Mouse (Mus musculus) urinary bladder, postnatal 10 days (tissue): ENCODE data around the gene Plvap.

ENCODE experiments used
- DNase-seq: peaks from one replicate; pipeline ENCODE4 v3.0.0; 2022; ENCODE audit warnings: low spot score

Plvap gene

DNA sequence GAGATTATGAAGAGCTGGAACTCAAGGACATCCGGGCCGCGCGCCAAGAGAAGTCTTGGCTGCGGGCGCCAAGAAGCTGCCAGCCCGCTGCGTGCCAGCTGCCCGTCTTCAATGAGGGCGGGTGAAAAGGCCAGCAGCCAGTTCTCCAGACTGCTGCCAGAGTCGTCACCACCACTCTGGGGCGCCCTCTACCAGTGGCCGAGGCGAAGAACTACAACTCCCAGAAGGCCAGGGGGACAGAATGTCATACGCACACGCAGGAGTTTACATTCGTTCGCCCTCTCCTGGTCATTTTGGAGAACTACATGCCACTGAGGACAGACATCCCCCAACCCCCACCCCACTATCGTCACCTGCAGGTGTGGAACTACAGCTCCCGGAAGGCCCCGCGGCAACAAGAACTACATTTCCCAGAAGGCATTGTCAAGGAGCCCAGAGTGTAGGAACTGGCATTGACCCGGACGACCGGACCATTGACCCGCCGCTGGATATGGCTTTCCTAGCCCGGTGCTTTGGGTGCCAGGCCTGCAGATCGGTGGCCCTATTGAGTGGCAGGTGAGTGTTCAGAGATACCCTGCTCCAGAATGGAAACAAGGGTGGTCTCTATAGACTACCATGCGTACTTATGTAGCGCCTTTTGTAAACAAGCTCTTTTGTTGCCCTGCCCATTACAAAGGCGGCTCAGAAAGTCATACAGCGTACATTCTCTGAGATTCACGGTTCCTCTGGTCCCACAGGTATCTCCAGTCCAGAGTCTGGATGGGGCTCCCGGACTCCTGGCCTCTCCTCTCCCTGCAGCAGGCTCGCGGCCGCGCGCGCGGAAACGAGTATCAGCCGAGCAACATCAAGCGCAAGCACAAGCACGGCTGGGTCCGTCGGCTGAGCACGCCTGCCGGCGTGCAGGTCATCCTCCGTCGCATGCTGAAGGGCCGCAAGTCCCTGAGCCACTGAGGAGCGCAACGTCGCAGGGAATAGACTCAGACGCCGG lies 46.7 kb downstream of the Plvap start, which contains the start of gene Mrpl34:
TSS of gene Mrpl34 (plus strand) at position 447 of the 988 bp plus-strand sequence.
- peak; percentile 92 for DNase-seq

DNA sequence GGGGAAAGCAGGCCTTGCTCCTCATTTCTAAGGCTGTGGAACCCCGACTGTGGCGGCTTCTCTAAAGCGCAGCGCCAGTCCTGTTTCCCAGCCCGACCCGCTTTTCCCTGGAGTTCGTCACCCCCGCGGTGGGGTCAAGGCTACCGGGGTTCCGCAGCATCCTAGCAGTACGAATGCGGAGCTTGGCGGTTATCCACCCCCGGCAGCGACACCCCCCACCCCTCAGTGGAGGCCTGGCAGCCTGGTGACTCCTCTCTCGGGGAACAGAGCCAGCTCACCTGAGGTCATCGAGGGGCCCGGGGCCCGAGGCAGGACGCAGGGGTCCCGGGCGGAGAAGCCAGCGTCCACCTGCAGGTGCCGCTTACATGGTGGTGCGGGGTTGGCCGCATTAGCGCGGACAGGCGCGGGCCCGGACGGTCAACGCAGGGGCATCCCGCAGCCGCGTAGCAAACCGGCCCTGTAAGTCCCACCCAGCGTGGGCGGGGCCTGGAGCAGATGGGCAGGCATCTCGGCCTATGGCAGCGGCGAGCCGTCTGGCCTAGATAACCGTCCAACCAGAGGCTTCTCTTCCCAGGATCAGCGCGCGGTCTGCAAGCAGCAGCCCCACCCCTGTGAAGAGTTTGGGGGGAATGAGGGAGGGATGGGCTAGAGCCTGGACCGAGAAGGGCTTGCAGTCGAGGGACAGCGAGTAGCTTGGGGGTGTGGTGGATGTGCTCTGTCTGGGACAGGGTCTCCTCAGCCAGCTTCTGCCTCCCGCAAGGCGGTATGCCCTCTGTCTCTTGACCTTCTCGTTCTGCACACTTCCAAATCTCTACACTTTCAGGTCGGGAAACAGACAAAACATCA lies 48.1 kb downstream of the Plvap start, which contains the start of gene Abhd8:
TSS of gene Abhd8 (minus strand) at position 468 of the 846 bp plus-strand sequence.
- peak; percentile 89 for DNase-seq

- no peak for DNase-seq
Observed at GRCm38 (mm10) chr8:71462786-71463185, 48.8 kb downstream of the Plvap start.

- no peak for DNase-seq
Observed at GRCm38 (mm10) chr8:71462191-71462590, 49.4 kb downstream of the Plvap start.

DNA sequence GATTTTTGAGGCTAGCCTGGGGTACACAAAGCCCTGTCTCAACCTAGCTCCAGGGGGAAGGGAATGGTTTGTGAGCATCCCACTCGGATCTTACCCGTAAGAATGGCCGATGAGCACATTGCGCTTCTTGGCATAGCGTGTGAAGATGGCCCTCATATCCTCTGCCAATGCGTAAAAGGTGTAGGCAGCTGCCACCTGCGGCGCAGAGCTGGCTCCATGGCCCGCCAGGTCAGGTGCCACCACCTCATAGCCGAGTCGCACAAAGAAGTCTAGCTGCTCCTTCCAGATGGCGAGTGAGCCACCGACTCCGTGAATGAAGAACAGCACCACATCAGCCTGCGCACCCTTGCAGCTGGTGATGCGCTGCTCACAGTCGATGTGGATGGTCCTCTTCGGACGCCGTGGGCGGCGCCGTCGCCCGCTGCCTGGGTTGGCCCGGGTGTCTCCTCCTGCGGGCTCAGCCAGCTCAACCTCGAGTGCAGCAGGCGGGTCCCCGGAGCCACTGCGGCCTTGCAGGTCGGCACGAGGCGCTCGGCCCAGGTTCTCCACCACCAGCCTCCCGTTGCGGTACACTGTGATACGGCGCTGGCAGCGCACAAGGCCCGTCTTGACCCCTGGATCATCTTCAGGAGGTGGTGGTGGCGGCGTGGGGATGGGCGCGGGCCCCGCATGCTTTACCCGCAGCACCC lies 50.3 kb downstream of the Plvap start:
- DNase-seq = no peak

- peak; percentile 4 for DNase-seq
Observed at GRCm38 (mm10) chr8:71460716-71461115, 50.8 kb downstream of the Plvap start.

DNA sequence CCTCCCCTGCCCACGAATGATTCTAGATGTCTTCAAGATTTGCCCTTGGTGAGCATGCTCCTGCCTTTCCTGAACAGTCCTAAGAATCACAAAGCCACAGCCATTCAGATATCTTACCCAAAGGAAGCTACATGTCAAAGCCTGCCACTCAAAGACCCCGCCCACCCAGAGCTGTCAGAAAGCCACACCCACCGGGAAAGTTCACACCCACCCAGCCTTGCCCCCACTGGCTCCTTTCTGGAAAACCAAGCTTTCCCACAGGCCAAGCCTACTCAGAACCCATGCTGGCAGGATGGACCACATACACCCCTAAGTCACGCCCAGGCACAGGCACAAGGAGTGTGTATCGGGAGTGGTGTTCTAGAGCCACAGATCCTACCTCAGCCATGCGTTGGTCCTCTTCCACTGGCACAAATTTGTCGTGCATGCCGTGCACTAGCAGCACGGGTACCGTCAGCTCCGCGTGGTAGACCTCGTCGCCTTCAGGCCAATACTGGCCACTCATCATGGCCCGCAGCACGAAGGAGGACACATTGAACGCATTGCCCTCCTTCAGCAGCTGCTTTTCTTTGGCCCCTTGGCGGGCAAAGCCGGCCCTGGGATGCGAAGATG lies 53.8 kb downstream of the Plvap start:
- no peak for DNase-seq

DNA sequence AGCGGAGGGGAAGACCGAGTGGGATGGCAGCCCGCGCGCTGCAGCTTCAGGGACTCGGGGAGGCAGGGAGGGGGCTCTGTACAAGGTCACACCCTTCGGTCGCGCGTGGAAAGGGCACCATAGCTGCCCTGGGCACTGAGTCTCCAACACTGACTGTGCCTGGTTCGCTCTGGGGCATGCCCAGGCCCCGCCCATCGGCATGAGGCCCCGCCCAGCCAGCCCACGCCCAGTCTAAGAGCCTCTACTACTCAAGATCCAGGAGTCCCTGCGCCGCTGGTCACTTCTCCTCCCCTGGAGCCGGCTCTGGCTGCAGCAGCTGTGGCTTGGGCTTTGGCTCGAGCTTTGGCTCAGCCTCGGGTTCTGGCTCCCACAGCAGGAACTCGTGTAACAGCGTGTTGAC lies 54.6 kb downstream of the Plvap start:
- no peak for DNase-seq

DNA sequence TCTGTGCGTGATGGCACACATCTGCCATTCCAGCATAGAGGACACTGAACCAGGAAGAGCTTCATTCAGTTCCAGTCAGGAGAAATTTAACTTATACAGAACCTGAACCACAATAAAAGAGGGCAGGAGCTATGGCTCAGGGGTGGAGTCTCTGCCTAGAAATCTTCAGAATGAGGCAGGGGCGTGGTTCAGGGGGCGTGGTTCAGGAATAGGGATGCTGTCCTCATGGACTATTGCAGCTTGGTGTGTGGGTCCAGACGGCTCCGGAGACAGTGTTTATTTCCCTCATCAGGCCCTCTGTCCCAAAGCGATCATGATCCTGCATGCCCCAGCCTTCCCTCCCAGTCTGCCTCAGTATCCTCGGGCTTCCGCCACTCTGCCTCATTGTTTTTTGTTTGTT lies 56.9 kb downstream of the Plvap start:
- DNase-seq = no peak

DNA sequence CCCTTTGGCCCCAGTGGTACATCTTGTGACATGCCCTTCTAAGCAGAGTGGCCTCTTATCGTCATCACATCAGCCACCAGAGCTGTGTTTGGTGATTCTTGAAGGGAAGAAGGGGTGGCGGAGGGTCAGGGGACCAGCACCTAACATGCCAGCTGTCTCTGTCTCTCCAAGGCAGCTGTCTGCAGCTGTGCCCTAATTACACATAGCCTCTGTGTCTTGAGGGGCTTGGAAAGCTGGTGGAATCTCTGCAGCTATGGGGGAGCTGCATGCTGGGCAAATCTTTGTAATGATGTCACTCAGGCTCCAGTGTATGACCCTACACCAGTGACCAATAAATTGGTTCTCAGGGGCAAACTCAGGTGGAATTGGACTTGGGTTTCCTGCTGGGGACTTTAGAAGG lies 58.9 kb downstream of the Plvap start:
- DNase-seq = no peak

GRCm38 (mm10) chr8:71451777-71452176 lies 59.8 kb downstream of the Plvap start:
- DNase-seq = no peak

DNA sequence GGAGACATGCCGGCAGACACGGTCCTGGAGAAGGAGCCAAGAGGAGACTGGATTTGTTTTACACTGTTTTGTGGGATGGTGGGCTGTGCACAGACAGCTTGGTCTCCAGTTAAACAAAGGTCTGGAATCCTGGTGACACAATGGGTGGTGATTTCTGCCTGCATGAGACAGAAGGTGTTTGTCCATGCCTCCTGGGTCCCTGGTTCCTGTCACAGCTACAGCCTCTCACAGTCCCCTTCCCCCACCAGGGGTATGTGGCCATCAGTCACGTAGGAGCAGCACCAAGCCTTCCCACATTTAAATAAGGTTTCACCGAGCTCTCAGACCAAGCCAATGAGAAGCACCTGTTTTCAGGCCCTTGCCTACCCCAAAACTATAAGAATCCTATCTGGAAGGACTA lies 60.2 kb downstream of the Plvap start:
- no peak for DNase-seq
